Mouse (Mus musculus) thymus, postnatal 36 days (tissue): ENCODE results near the gene Cebpb.

Experiments used
- DNase-seq, 2 experiments: peaks; one replicate each; pipeline ENCODE4 v3.0.0; 2022; ENCODE audit warnings: mixed read lengths in 2 of 2

The Cebpb gene

DNA sequence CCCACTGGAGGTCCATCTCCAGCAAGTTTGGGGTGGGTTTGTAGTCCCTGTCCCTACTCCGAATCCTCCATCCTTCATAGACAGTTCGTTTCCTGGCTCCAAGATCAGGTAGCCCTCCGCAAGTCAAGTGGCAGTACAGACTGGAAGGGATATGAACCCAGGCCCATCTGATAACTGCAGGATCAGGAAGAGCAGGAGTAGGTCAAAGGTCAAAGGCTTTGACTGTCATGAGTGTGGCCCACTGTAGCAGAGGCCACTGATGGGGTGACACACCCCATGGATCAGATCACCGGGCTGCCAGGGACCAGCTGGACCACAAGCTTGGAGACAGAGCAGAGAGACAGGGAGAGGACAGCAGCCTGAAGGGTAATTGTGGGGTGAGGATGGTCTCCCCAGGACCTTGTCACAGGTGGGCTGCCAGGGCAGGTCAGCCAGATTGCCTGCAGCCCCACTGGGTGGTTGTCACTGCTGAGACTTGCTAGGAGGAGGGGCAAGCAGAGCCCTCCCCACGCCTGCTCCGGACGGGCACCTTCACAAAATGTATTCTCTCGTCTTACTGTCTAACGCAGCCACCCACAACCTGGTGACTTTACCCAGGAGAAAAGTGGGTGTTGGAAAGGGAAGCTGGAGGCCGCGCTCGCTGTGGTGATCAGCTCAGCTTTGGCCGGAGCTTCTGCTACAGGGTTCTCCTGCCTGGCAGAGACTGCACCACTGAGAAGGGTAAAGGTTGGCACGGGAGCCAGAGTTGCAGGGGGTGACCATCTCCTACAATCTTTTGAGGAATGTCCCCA, 3.4 kb downstream of the Cebpb start:
- DNase-seq = no peak

DNA sequence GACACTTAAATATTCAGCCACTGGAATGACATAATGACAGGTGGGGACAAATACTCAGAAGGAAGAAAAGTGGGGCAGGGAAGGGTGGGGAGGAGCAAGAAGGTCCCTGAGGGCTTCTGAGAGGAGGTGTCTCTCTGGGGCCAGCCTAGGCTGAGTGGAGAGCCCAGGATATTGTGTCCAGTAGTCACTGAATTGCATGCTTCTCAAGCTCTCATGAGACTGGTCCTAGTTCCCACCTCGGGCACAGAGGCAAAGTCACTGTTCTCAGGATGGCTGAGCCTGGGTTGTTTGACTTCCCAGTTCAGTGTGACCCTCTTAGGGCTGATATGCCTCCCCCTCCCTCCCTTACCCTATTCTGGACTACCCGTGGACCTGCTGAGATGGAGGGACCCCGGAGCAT, 4.1 kb downstream of the Cebpb start:
- DNase-seq = no peak

DNA sequence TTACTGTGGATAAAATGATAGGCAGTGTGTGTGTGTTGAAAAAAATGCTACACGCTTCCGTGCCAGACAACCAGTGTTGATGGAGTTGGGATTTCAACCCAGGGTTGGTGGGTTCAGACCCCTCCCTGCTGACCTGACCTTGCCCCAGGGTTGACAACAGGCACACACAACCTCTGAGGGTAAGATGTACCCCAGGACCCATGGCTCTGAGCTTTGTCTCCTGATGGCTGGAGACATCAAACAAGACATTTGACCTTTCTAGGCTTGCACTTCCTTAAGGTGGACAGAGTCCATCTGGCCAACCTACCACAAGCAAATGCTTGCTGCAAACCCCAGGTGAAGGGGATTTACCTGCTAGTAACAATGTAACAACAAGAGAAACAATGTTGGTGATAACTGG, 4.8 kb downstream of the Cebpb start:
- no peak for DNase-seq

DNA sequence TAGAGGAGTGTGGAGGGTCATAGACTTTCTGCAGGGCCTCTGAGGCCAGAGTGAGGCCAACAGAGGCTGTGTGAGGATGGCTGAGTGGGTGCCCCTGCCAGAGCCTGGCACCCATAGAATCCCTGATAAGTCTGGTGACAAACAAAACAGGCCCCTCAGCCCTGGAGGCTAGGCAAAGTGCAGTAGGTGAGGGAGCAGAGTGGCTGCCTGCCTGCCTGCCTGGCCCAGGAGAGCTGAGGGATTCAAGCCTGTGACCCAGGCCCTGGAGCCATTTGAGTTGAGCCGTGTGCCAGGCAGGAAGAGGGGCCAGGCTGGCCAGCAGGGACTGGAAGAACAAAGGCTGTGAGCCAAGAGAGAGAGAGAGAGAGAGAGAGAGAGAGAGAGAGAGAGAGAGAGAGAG, 5.5 kb downstream of the Cebpb start:
- DNase-seq = no peak

DNA sequence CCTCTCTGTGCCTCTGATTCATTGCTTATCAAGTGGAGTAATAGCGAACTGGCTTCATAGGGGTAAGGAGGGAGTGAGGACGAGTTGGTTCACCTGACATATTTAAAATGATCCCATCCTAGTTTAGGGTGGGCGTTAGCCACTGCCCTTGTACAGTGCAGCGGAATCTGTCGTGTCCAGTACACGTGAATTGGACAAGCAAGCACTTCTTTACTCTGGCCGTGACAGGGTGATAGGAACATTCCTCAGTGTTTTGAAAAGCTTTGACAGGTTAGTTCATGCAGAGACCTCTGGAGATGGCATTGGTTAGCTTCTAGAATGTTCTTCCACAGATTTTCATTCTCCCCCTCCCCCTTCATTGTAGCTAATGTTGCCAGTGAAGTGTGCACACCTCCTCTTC, 6.2 kb downstream of the Cebpb start:
- DNase-seq = no peak

DNA sequence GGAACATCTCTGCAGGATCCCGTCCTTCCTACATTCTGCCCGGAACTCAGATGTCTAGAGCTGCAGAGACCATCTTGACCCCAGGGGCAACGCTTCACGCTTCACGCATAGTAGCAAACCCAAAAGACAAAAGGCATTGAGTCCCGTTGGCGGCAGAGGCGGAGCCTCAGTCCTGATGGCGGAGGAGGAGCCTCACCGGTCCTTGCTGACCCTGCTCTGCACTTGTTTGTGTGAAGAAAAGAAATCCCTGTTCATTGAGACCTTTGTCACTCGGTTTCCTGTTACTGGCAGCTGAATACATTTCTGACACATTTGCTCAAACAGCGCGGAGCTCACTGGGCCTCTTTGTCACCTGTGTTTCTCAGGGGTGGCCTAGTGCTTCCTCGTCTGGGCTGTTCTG, 6.8 kb downstream of the Cebpb start:
- no peak for DNase-seq

DNA sequence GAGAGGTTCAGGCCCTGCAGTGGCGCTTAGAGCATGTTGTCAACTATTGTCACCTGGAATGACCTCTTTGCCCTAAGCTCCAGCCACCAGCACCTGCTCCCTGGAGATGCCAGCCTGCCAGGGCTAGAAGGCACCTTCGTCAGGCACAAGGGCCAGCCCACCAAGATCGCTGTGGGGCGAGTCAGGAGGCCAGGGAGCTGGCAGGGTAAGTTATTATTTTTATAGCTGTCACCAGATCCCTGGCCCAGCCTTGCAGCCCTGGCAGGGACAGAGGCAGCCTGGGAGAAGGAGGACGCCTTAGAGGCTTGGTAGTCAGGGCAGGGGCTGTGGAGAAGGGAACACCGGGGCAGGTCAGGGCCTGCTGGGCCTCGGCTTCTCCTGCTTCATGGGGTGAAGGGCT, 7.4 kb downstream of the Cebpb start:
- DNase-seq = no peak

DNA sequence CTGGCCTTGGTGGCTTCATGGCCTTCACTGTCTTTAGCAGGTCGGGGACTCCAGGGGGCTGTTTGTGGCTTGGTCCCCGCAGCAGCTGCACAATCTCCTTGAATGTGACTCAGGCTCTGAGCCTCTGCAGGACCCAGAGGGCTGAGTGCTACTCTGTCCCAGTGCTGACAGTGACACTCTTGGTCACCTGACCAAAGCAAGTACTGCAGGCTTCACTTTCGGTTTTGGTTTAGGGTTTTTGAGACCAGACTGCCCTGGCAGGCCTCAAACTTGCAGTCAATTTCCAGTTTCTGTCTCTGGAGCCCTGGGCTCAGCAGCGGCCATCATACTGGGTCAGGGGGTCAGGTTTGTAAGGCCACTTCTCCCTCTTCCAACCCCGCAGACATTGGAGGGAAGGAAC, 9.2 kb downstream of the Cebpb start:
- DNase-seq = peak; percentile 48 to 58

DNA sequence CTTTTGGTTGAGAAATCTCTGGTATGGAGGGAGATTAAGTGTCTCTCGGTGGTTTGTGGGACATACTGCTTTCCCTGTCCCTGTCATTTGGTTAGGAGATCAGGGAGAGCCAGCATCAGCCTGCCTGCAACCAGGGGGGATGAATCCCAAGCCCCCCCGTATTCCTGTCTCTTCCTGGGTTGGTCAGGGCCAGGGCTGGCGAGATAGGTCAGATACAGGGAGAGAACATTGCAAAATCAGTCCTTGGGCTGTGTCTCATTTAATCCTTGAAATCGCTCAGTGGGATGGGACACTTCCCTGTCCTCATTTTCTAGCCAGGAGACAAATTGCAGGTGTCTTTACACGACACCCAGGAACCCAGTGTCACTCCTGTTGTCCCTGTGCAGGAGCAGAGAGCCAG, 11.3 kb downstream of the Cebpb start:
- no peak for DNase-seq

DNA sequence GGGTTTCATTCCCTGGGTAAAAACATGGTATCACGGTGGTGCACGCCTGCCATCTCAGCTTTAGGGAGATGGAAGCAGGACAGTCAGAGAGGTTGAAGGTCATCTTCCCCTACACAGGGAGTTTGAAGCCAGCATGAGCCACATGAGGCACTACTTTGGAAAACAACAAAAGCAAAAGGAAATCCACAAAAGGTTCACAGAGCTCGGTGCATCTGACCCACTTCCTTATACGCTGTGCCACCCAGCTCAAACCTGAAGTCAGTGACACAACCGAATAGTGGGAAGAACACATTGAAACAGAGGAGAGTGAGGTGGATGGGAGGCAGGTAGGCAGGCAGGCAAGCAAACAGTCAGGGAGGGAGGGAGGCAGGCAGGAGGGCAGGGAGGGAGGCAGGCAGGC, 12.8 kb downstream of the Cebpb start:
- no peak for DNase-seq

DNA sequence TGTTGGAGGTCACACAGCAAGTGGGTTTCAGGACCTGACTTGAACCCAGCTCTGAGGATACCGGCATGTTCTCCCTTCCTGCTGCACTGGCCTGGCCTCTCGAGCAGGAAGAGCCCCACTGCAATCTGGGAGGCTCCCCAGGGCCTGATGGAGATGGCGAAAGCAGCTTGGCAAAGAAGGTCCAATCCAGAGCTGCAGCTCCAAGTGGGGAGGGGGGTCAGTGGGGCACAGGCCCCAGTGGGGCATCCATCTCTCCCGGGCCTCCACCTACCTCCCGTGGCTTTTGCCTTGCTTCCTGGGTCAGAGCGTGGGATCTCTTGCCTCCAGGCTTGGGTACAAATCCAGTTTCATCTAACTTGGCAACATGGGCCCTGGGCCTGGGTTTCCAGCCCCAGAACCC, 13.4 kb downstream of the Cebpb start:
- DNase-seq = no peak

DNA sequence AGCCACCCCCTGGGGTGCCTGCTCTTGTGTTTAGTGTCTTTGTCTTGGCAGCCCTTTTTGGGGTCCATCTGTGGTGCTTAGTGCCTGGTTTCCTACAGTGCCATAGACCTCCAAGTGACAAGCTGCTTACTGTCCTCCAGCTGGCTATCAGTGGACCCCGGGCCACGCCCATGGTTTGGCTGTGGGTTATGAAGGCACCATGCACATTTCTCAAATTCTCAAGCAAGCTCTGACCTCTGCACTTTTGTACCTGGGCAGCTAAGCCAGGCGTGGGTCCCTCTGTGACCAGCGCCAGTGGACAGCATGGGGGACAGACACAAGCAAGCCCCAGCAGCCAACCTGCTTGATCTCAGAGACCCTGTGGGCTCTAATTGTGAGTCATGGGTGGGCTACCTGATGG, 15.7 kb downstream of the Cebpb start:
- no peak for DNase-seq

DNA sequence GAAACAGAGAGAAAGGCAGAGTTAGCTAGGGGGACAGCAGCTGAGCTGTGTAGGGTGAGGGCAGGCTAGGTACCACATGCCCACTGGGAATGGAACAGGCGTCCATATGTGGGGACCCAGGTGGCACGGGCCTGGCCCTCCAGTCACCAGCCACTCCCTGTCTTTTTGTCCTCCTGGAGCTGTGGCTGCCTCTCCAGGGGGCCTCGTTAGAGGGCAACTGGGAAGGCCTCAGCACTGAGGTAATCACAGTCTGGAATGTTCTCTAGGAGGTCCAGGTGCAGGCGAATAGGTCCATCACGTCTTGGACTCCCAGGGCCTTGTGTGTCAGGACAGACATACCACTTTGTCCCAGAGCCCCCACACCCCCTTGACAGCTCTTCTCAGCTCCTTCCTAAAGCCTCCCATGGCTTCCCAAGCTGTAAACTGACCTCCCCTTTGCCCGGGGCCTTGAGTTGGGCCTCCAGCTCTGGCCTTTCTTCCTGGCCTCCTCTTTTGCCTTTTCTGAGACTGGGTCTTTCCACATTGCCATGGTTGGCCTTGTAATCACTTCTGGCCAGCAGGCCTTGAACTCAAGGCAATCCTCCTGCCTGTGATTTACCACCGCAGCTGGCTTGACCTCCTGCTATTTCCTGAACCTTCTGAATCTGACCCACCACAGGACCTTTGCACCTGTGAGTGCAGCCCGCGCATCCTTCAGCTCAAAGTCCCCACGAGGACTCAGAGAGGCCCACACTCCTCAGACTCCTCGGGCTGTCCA, 17.6 kb downstream of the Cebpb start:
- no peak for DNase-seq

DNA sequence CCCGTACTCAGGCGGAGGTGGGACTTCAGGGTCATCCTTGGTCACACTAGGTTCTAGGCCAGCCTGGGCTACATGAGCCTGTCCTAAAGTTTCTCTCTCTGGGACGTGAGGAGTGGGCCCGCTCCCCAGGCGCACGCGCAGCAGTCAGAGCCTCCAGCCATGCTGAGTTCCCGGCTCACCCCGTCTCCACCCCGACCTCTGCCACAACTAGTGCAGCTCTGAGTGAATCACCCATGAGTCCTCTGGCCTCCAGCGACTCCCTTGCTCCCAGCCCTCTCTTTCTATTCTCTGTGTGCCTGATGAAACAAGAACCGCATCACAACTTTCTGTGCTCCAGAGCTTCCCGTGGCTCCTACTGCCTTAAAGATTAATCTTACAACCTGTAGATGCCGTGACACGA, 19.7 kb downstream of the Cebpb start:
- no peak for DNase-seq

DNA sequence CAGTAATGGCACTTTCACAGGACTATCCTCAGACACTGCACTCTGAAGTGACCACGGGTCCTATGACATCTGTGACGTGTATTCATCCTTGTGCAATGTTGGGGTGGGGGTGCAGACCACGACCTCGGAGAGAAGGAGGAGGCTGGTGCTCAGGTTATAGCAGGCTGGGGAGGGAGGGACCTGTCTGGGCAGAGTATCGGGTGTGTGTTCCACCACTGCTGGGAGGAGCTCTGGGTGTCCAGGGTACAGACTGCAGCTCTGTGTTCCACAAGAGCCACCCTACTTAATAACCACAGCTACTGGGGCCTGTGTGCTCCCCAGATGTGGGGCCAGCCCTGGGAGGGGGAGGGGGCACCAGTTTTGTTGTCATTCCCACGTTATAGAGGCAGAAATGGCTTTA, 21.3 kb downstream of the Cebpb start:
- no peak for DNase-seq

DNA sequence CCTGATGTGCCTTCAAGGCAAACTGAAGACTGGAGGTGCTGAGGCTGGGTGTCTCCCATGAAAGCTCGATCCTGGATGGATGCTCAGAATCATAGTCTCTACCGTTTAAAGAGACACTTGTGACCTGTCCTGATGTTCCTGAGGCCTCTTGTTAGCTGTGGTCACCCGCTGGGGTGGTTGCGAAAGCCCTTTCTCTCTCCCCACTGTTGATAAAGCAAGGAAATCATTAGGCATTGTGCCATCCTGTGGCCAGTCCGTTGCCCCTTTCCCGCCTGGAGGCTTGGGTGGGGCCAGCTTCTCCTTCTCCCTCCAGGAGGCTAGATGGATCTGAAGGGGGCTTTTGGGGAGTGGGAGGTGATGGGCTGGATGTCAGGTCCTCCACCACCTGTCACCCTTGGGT, 21.9 kb downstream of the Cebpb start:
- DNase-seq = no peak

DNA sequence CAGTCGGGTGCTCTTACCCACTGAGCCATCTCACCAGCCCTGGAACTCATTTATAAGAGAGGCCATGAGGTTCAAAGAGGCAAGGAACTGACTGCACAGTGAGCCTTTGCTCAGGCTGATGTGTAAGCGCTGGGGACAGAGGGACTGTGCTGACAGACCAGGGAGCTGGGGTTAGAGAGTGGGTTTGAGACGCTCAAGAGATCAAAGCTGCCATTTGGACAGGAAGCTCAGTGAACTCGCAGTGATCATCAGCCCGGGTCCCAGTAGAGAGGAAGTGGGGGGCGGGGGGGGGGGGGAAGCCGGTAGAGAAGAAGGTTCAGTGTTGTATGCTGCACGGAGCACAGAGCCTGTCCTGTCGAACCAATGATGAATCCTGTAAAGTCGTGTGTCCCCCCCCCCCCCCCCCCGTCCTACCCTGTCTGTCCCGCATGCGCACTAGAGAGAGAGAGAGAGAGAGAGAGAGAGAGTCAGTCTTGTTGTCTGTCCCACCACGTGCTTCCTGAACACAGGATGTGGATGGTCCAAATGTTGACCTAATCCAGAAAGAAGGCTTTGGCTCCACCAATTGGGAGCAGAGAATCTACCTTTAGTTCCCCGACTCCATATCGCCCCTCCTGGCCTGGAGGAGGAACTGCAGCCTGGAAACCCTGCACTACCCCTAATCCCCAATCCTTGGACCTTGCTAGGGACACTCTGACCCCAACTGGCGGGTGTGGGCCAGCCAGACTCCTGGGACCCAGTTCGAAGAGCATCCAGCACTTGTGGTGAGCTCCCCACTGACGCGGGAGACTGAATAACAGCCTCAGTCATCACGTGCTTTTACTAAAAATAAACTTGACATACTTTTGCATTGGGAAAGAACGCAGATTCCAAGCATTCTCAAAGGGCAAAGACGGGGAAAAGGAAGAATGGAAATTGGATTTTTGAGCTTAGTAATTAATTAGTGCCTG, 24.4 kb downstream of the Cebpb start:
- DNase-seq = peak; percentile 19 to 28

DNA sequence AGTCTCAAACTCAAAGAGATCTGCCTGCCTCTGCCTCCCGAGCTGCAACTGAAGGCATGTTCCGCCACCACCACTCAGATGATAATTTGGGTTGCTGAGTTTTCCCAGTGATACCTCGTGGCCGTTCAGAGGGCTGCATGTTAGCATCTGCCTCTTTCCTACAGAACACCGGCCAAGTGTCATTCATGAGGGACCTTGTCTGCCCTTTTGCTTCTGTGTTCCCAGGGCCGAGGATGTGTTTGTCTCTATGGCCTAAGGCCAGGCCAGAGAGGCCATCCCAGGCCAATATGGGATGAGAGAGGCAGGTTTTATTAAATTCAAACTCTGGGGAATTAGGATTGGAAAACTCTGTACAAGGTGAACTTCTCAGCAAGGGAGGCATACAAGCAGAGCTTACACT, 25.6 kb downstream of the Cebpb start:
- DNase-seq = no peak

DNA sequence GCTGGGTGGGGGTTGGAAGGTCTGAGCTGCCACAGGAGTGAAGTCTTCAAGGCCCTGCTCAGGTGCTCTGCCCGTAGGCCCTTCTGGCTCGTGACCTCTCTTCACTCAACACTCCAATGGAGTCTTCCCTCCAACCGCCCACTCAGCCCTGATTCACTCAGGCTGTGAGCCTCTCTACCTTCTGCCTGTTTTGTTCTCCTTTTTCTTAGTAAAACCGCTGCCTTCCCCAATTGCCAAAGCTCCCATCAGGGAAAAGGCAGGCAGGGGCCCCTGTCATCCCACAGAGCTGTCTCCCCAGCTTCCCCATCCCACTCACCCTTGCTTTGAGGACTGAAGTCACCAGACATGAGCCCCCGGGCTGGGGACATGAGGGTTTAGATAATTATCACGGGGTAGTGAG, 26.3 kb downstream of the Cebpb start:
- no peak for DNase-seq

DNA sequence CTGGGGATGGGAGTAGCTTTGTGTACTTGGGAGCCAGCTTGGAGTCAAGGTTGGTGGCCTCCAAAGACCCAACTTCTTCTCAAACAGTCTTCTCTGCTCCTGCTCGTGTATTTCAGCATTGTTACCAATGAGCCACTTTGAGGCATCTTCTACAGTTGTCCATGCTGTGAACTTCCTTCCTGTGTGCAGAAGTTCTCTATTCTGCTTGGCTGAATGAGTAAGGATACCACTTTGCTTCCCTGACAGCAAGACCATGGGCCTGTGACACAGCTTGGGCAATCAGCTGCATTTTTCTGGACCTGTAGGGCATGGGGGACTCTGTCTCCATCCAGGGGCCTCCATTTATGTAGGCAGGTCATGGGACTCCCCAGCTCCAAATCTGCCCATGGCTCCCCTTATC, 28.5 kb downstream of the Cebpb start:
- no peak for DNase-seq

DNA sequence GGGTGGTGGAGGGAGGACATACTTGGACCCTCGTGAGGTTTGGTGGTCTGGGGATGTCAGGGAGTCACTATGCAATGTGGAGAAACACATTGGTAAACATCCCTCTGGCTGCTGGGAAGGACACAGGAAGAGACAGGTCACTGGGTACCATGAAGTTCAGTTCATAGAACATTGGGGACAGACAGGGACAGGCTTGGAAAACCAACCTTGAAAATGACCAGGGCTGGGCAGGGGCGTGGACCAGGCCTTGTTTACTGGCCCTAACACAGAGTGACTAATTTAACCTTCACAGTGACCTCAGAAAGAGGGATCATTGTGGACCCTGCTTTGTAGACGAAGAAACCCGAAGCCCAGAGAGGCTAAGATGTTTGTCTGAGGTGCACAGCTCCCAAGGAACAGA, 30.8 kb downstream of the Cebpb start:
- no peak for DNase-seq

DNA sequence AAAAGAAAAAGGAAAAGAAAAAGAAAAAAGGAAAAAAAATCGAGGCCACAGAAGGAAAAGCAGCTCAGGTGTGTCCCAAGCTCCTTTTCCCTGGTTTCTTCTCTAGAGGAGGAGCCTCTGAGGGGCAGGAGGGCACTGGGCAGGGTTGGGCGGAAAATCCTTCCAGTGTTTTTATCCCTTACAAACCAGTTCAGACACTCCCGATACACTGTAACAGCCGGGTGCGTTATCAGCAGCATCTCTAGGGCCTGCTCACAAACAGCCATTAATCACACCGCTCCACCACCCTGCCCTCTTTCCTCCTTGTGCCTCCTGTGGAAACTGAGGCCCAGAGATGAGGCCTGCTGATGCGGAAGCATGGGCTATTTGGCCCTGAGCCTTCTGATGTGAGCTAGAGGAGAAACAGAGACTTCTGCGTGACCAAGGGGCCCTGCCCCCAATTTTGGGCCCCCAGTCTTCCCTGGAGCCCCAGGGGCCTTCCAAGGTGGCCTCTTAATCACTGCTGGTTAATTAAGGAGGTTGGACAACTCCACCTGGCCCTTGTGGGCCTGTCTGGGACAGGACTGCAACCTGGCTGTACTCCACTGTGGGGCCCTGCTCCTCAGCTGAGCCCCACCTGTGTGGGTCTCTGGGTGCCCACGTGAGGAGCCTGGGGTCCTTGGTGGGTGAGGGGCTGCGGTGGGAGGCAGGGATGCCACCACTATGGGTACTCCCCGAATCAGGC, 32.6 kb downstream of the Cebpb start:
- DNase-seq = no peak

DNA sequence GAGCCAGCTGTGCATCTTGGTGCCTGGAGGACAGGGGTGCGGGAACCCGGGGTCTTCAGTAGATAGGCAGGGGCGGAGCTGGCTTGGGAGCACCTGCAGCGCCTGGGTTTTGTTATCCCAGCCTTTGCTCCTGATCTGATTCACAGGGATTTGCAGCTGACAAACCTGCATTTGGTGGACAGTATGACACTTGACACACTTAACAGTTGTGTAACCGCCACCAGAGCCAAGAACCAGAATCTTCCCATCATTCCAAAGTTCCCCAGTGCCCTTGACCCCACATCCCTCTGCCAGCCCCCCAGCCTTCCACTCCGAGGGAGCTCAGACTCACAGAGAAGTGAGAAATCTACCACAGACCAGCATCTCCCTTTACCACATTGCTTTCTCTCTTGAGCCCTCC, 33.8 kb downstream of the Cebpb start:
- no peak for DNase-seq
